Mouse (Mus musculus) embryonic fibroblast, embryonic 13.5 days (primary cell): Measurements from ENCODE around the gene Slc33a1.

ENCODE experiments used
- CTCF ChIP-seq: IDR thresholded peaks from 2 replicates; pipeline ENCODE4 v1.5.1; 2011; ENCODE audit warnings: mild to moderate bottlenecking, control low read depth, low read length, moderate library complexity, borderline replicate concordance; ENCODE audit not compliant: insufficient read depth
- POLR2A ChIP-seq: IDR thresholded peaks from 2 replicates; pipeline ENCODE4 v1.6.1; 2011; ENCODE audit warnings: low read depth, mild to moderate bottlenecking, control low read depth, low read length, moderate library complexity

- TF ChIP-seq POLR2A (no peak), CTCF (no peak)
Observed at GRCm38 (mm10) chr3:63938928-63939327, 25.6 kb downstream of the Slc33a1 start.
